Mouse (Mus musculus): ENCODE data around the gene Il1b.
A peak's percentile ranks its signal among the peaks of the same experiment; 100 is the strongest.

Il1b gene

GRCm38 (mm10) chr2:129371039-129371438 is at the start of gene Il1b:
Il1b (minus strand) TSS chr2:129371139.
- no peak for DNase-seq (ENCODE audit: low spot score in 2 of 2)

DNA sequence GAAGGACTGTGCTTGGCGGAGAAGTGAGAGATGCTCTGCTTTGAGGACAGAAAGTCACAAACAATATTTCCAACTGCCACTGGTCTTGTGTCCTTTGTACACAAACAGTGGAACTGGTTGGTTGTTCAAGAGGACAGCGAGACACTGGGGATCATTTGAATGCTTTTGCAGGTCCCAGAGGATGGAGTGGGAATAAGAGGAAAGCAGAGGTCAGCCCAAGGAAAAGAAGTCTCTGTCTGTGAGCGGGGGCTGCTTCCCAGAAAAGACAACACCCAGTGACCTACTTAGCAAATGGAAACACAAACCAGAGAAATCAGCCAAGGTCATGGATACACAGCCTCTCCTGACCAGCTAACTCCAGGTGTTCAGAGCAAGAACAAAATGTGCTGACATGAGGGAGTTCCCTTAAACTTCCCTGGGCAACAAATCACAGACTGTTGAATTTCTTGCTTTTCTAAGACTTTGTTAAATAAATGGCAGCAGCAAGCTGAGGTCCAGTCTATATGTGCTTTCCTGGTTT is 48.5 kb upstream of the Il1b start:
- DNase-seq (ENCODE audit: low spot score in 2 of 2) = no peak

- no peak for DNase-seq (ENCODE audit: low spot score in 2 of 2)
Measured at GRCm38 (mm10) chr2:129414593-129414992, 43.7 kb upstream of the Il1b start.

DNA sequence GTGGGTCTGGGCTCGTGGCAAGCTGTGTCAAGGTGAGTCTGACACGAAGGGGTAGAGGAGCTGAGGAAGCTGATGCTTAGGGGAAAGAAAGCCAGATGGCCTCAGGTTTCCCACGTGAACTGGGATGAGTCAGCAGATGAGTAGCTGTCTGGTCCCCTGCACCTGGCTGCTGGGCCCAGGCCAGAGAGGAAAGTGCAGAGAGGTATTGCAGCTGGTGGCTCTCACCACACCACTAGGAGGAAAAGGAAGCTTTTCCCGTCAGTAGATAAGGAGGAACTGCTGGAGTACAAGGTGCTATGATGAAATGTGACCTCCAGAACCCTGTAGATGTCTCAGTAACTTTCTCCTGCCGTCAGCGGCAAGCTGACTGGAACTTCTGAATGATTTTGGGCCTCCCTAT is 42.5 kb upstream of the Il1b start:
- no peak for DNase-seq (ENCODE audit: low spot score in 2 of 2)

DNA sequence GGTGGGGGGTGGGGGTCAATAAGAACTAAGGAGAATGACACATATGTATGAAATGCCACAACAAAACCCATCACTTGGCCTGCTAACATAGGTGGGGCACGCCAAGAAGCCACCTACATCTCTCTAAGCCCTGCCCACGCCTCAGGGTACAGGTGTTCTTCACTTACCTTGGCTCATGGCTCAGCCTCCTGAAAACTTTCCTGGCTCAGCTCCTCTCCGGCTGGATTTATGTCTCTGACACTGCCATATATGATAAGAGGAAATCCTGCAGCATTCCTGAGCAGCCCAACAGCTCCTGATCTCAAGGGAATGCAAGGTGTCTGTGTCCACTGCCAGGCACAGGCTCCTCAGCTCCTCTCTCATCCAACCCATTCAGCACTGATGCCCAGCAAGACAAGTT is 40.7 kb upstream of the Il1b start:
- no peak for DNase-seq (ENCODE audit: low spot score in 2 of 2)

GRCm38 (mm10) chr2:129410344-129410743 is 39.4 kb upstream of the Il1b start:
- DNase-seq (ENCODE audit: low spot score in 2 of 2) = no peak

- peak; percentile 71 to 81 for DNase-seq (ENCODE audit: low spot score in 2 of 2)
Measured at GRCm38 (mm10) chr2:129408476-129408875, 37.5 kb upstream of the Il1b start.

GRCm38 (mm10) chr2:129407596-129407995 is 36.7 kb upstream of the Il1b start:
- no peak for DNase-seq (ENCODE audit: low spot score in 2 of 2)

DNA sequence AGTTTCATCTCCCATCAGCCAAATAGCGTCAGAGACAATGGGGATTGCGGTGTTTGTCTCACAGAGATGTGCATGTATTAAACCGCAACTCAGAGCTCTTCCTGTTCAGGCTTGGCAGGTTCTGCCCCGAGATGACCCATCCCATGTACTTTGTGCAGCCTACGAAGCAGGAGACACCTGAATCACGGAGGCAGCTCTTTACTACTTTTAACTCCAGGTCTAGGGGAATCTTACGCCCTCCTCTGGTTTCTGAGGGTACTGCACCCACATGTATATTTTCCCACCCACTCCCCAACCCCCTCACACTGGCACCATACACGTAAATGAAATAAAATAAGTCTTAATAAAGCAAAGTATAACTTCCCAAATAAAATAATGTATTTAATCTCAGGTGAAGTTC is 35.6 kb upstream of the Il1b start:
- no peak for DNase-seq (ENCODE audit: low spot score in 2 of 2)

- no peak for DNase-seq (ENCODE audit: low spot score in 2 of 2)
Measured at GRCm38 (mm10) chr2:129403786-129404185, 32.8 kb upstream of the Il1b start.

- DNase-seq (ENCODE audit: low spot score in 2 of 2) = no peak
Measured at GRCm38 (mm10) chr2:129402330-129402729, 31.4 kb upstream of the Il1b start.

GRCm38 (mm10) chr2:129401803-129402202 is 30.9 kb upstream of the Il1b start:
- DNase-seq (ENCODE audit: low spot score in 2 of 2) = no peak

- no peak for DNase-seq (ENCODE audit: low spot score in 2 of 2)
Measured at GRCm38 (mm10) chr2:129398176-129398575, 27.2 kb upstream of the Il1b start.

GRCm38 (mm10) chr2:129393524-129393923 is 22.6 kb upstream of the Il1b start:
- no peak for DNase-seq (ENCODE audit: low spot score in 2 of 2)

GRCm38 (mm10) chr2:129390161-129390560 is 19.2 kb upstream of the Il1b start:
- DNase-seq (ENCODE audit: low spot score in 2 of 2) = no peak

GRCm38 (mm10) chr2:129389323-129389722 is 18.4 kb upstream of the Il1b start:
- DNase-seq (ENCODE audit: low spot score in 2 of 2) = no peak

GRCm38 (mm10) chr2:129385331-129385730 is 14.4 kb upstream of the Il1b start:
- DNase-seq (ENCODE audit: low spot score in 2 of 2) = no peak

- no peak for DNase-seq (ENCODE audit: low spot score in 2 of 2)
Measured at GRCm38 (mm10) chr2:129384272-129384660, 13.3 kb upstream of the Il1b start.

DNA sequence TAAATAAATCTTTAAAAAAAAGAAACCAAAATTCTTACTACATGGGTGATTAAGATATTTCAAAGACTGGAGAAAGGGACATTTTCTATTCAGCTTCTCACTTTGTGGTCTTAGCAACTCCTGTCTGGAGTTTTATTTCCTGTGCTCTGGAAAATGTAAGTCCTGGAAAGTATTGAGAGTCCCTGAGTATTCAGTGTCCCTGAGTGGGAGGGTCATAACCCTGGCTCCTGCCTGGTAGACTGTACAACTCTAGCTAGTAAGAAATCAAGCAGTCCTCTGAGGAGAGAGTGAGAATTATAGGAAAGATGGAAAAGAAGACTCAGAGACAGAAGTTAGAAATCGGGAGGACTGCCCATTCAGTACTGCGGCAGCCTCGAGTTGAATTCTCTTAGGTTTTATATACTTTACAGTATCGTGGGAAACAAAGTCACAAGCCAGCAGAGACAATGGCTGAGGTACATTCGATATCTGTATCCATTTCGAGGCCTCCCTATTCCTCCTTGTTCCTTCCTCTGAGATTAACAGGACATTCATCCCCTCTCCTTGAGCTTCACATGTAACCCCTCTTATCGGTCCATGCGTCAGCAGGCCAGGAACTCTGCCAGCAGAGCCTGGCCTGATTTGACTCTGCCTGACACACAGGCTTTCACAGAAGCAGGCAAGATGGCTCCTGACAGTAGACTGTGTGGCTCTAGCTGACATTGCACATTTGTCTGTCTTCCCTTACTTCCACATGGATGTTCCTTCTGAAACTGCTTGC is 12.8 kb upstream of the Il1b start:
- DNase-seq (ENCODE audit: low spot score in 2 of 2) = no peak

DNA sequence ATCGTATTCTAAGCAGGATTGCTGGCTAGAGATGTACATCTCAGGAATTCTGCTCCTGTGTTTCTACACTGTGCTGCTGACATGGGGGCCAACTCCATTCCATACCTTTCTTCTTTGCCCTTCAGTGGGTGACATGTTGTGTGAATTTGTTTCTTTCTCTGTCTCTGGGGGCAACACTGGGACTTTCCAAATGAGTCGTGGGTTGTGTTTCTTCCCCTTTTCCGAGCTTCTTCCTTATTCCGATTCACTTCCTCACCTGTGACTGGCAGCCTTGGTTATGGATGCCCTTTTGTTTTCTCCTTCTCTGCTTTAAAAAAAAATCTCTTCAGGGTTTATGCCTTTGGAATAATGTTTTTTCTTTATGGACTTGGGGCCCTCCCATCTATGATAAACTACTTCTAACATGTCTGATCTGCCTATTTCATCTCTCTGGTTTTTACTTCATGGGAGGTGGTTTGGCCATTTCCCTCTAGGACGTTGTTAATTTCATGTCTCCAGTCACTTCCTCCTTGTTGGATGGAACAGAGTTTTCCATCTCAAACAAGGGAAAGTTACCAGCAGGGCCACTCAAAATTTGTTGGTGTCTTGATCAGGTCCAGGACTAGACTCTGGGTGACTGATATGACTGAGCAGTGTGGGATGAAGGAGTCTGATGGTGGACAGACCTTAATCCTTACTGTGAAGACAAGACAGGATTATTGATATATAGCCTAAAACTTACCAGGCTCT is 10.0 kb upstream of the Il1b start:
- no peak for DNase-seq (ENCODE audit: low spot score in 2 of 2)

DNA sequence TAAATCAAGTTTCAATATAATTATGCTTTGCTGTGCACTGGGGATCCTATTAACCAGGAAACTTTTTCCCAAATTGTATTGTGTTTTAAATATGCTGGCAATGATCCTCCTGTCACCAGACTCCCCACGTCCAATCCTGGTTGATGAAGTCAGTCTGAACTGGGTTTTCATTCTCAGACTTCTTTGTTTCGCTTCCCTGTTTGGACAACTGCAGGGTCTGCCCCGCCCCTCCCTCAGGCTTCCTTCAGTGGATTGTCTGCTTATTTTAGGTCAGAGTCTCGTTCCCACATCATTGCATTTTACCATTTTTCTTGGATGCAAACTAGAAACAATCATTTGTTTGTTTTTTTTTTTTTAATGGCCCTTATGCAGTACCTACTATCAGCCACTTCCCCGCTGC is 9.3 kb upstream of the Il1b start:
- no peak for DNase-seq (ENCODE audit: low spot score in 2 of 2)

DNA sequence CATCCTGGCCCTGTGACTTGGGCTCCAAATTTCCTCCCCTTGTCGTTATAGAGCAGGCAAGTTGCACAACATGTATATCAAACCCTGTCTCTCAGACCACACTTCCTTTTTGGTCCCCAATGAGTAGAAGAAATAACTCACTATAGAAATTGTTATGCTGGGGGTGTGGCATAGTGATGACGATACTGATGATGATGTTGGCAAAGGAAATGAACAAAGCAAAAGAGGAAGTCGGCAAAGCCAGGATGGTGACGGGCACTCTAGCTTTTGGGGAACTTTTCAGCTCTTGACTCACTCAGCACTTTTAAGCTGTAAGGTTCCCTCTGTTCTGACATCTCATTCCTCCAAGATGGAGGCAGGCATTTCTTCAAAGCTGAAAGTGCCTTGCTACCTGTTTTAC is 2.4 kb upstream of the Il1b start:
- DNase-seq (ENCODE audit: low spot score in 2 of 2) = no peak

DNA sequence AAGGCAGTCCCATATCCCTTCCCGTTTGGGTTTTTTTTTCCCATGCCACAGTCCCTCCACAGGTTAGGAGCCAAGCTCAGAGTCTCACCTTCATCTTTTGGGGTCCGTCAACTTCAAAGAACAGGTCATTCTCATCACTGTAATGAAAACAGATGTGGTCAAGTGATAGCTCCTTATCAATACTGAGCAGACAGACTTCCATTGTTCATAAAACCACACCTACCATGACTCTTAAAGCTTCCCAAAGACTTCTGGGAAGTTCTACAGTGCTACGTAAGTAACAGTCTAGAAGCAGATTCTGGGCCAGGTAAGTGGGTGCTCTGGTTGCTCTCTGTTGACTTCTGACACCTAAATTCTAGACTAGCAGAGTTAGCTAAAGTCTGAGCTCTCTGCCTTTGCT is 1.3 kb downstream of the Il1b start:
- DNase-seq (ENCODE audit: low spot score in 2 of 2) = no peak
